Mouse (Mus musculus): ENCODE results near the gene Slit3.

Gene Slit3

GRCm38 (mm10) chr11:35365510-35365931 lies 244.5 kb downstream of the Slit3 start:
- DNase-seq, result no peak

GRCm38 (mm10) chr11:35366611-35367010 lies 245.6 kb downstream of the Slit3 start:
- no peak for DNase-seq

GRCm38 (mm10) chr11:35367248-35367647 lies 246.2 kb downstream of the Slit3 start:
- DNase-seq, result no peak

GRCm38 (mm10) chr11:35369964-35370363 lies 248.9 kb downstream of the Slit3 start:
- no peak for DNase-seq

GRCm38 (mm10) chr11:35370705-35371104 lies 249.7 kb downstream of the Slit3 start:
- no peak for DNase-seq

GRCm38 (mm10) chr11:35372410-35372809 lies 251.4 kb downstream of the Slit3 start:
- DNase-seq, result no peak

GRCm38 (mm10) chr11:35375072-35375471 lies 254.0 kb downstream of the Slit3 start:
- DNase-seq, result no peak

- DNase-seq, result no peak
Observed at GRCm38 (mm10) chr11:35378802-35379201, 257.8 kb downstream of the Slit3 start.

GRCm38 (mm10) chr11:35379407-35379806 lies 258.4 kb downstream of the Slit3 start:
- no peak for DNase-seq

GRCm38 (mm10) chr11:35380766-35381165 lies 259.7 kb downstream of the Slit3 start:
- DNase-seq, result no peak

GRCm38 (mm10) chr11:35385444-35385843 lies 264.4 kb downstream of the Slit3 start:
- no peak for DNase-seq

GRCm38 (mm10) chr11:35387826-35388225 lies 266.8 kb downstream of the Slit3 start:
- DNase-seq, result no peak

- DNase-seq, result no peak
Observed at GRCm38 (mm10) chr11:35388471-35388870, 267.4 kb downstream of the Slit3 start.

- DNase-seq, result no peak
Observed at GRCm38 (mm10) chr11:35389341-35389740, 268.3 kb downstream of the Slit3 start.

- DNase-seq, result no peak
Observed at GRCm38 (mm10) chr11:35389780-35390435, 268.9 kb downstream of the Slit3 start.

- no peak for DNase-seq
Observed at GRCm38 (mm10) chr11:35393815-35394214, 272.8 kb downstream of the Slit3 start.

GRCm38 (mm10) chr11:35395376-35395775 lies 274.4 kb downstream of the Slit3 start:
- no peak for DNase-seq

GRCm38 (mm10) chr11:35398353-35398752 lies 277.3 kb downstream of the Slit3 start:
- DNase-seq, result no peak

- no peak for DNase-seq
Observed at GRCm38 (mm10) chr11:35403516-35403915, 282.5 kb downstream of the Slit3 start.

- DNase-seq, result no peak
Observed at GRCm38 (mm10) chr11:35406045-35406444, 285.0 kb downstream of the Slit3 start.

- DNase-seq, result no peak
Observed at GRCm38 (mm10) chr11:35406522-35406921, 285.5 kb downstream of the Slit3 start.

- peak in 1 of 2 experiments; percentile 17 for DNase-seq
Observed at GRCm38 (mm10) chr11:35407341-35408154, 286.5 kb downstream of the Slit3 start.

GRCm38 (mm10) chr11:35410431-35410830 lies 289.4 kb downstream of the Slit3 start:
- DNase-seq, result no peak

- no peak for DNase-seq
Observed at GRCm38 (mm10) chr11:35415768-35416401, 294.9 kb downstream of the Slit3 start.
